Mouse (Mus musculus) bone marrow macrophage, adult 2 months (primary cell): ENCODE data around the gene Rnf19b. TPM values are rescaled to one million over a fixed set of nuclear protein-coding genes. Genes with fewer than 3 reads are reported as not detected.

Experiments
- H3K27ac ChIP-seq: 2 replicates; pipeline ENCODE4 v1.5.1; 2012; ENCODE audit warnings: low read depth, low read length; ENCODE audit not compliant: insufficient read depth
- H3K4me1 ChIP-seq: 2 replicates; pipeline ENCODE4 v1.6.1; 2012; ENCODE audit warnings: low read length; ENCODE audit not compliant: control insufficient read depth, insufficient read depth
- H3K4me3 ChIP-seq: 2 replicates; pipeline ENCODE4 v1.5.1; 2012; ENCODE audit warnings: mild to moderate bottlenecking, low read length, moderate library complexity; ENCODE audit not compliant: insufficient read depth
- CTCF ChIP-seq: IDR thresholded peaks from 2 replicates; pipeline ENCODE4 v1.5.1; 2012; ENCODE audit warnings: low read depth, mild to moderate bottlenecking, low read length, moderate library complexity
- POLR2A ChIP-seq: IDR thresholded peaks from 2 replicates; pipeline ENCODE4 v1.6.1; 2012; ENCODE audit warnings: mild to moderate bottlenecking, low read depth, low read length, borderline replicate concordance
- polyA plus RNA-seq: library from polyadenylated mRNA; stranded (reverse); fragments of >200 nt; gene quantifications from 2 replicates; pipeline ENCODE4 v1.2.4, GENCODE M21; 2012; ENCODE audit not compliant: missing spikeins, insufficient read depth, insufficient read length

Gene Rnf19b
- polyA plus RNA-seq, 1 experiment = 94.9 TPM

DNA sequence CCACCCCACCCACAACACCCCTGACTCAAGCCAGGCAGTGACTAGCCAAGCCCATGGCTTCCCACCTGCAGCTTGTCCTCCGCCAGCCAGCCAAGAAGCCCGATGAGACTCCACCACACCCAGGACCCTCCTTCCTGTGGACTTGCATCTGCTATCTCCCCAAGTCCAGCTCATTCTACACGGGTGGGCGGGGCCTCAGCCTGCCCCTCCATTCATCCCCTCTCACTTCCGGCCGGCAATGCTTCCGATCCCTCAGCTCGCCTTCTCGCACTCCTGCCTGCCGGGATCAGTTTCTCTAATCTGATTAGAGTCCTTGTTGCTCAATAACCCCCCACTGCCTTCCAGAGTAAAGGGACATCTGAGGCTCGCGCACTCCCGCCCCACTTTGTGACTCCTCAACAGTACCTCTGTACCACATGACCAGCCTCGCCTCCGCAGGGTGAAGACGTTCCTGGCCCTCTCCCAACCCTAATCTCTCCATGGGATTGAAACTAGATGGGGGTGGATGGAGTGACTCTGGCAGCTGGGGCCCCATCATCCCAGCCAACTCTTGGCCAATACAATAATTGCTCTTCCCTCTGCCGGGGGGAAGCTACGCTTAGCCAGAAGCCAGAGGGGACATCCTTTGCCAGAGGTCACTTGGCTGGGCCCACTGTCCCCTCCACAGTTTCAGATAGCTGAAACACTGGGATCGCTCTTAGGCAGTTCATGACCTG, 67.8 kb downstream of the Rnf19b start:
- no peak overlapping the region for H3K4me3 ChIP-seq
- TF ChIP-seq CTCF = no peak
- TF ChIP-seq POLR2A = no peak
- H3K27ac ChIP-seq = no peak overlapping the region
- H3K4me1 ChIP-seq = no peaks in the 10 kb centered on the region

DNA sequence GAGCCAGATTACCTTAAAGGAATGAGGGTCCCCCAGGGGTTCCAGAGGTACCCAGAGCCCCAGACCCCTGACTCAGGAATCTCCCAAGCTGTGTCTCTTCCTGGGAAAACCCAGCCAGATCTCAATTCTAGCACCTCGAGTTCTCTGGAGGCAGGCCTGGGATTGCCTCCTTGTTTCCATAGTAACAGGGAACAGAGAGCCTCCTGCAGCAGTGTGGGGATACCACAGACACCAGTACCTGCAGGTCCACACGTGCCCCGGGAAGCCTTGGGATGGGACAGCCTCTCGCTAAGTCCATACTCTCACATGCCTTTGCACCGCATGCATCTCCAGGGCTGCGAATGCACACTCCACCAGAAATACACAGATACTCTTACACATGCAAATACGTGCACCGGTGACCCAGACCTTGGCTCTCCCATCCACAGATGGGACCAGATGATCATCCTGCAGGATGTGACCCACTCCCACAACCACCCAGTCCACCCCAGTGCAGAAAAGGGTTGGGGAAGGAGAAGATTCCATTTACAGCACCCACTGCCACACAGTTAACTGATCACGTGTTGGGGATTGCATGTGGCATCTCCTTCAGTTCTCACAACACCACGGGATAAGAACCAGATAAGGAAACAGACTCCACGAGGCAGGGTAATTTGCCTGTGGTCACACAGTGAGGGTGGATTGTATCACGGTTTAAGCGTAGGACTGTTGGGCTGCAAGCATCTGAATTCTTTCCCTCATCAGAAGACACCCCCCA, 70.7 kb downstream of the Rnf19b start:
- Histone ChIP-seq H3K4me1 (no peaks in the 10 kb centered on the region), H3K27ac (no peak overlapping the region), H3K4me3 (no peak overlapping the region)
- TF ChIP-seq POLR2A = no peak
- no peak for TF ChIP-seq CTCF

DNA sequence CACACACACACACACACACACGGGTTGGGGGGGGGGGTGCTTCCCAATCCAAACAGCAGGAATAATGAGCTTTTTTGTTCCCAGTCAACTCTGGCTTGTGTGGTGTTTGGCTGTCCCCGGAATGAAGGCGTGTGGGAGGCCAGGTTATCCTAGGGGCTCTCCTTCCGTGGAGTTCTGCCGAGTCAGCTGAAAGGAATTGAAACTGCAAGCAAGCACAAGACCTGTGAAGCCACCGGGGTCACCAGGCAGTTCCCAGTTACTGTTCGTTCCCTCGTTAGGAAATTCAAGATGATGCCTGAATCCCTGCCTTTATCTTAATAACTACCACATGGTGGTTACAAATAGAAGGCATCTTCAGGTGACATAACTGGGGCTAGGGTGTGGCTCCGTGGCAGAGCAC, 71.3 kb downstream of the Rnf19b start:
- no peaks in the 10 kb centered on the region for H3K4me1 ChIP-seq

DNA sequence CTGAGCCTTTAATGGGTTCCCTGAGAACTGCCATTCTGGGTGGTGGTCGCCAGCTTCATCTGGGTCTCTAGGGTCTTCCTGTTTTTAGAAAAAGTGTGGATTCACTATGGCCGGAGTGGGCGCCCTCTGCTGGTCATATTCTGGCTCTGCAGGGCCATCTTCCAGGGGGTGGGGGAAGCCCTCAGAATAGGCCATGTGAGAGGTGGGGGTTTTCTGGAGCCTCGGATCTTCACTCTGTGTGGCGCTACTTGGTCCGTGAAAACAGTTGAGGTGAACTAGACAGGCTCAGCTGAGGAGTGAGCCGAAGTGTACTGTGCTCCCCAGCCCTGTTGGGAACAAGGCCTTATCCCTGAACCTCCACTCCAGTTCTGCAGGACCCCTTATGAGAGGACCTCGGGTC, 72.1 kb downstream of the Rnf19b start:
- Histone ChIP-seq H3K27ac (no peak overlapping the region), H3K4me1 (no peaks in the 10 kb centered on the region), H3K4me3 (no peak overlapping the region)
- TF ChIP-seq CTCF = peak; percentile 98
- no peak for TF ChIP-seq POLR2A

More for the DNA sequence above, 71.3 kb downstream of the Rnf19b start:
- TF ChIP-seq POLR2A = no peak
- TF ChIP-seq CTCF = no peak
- Histone ChIP-seq H3K4me3 (no peak overlapping the region), H3K27ac (no peak overlapping the region)

DNA sequence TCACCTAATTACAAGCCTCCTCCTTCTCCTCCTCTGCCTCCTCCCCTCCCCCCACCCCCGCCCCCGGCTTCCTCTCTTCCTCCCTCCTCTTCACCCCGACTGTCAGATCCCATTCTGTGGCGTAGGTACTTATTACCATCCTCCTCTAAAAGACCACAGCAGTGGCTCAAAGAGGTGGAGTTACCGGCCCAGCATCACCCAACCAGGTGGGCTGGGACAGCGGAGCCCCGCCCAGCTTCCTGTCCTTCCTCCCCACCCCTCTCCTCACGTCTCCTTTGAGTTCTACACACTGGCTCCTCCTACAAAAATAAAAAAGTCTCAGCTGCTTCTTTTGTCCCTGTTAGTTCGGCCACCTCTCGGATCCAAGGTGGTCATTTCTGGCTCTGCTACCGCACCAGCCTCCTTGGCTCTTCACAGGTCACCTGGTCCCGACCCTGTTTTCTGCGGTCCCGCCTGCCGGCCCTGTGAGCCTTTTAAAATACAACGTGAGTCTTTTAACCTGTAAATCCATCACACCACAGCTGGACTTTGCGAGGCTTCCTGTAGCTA, 72.8 kb downstream of the Rnf19b start:
- Histone ChIP-seq H3K4me1 (no peaks in the 10 kb centered on the region), H3K27ac (no peak overlapping the region), H3K4me3 (peak overlapping the region; percentile 17; the same call in 1 of the 2 replicates)
- TF ChIP-seq POLR2A (no peak), CTCF (no peak)

DNA sequence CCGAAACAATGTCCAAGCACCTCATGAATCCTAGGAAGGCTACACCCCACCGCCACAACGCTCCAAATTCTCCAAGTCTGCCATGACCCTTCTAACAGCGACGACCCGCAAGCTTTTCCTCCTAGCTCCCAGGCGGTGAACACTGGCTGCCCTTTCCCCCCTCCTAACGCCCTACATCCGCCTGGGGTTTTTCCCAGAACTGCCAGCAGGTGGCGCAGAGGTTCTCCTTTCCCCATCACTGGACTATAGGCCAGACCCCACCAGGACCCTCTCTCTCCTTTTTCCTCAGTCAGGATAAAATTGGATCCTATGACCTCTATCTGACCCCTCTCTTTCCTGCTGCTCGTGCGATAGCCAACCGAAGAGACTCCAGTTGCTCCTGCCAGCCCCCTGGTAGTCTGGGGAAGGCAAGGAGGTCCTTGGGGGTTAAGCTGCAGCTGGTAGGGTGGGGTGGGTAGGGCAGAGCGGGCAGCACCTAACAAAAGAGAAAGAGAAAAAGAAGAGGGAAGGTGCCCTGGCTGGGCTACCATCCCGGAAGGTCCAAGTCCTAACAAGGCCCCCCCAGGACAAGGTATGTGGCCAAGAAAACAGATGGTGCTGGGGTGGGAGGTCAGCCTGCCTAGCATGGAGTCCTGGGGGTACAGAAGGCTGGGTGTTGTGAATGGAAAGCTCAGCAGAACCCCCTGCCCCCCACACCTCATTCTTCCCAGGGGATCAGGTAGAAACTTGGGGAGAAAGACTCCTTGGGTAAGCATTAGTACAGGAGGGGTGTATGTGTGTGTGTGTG, 76.9 kb downstream of the Rnf19b start:
- no peaks in the 10 kb centered on the region for H3K4me1 ChIP-seq
- no peak overlapping the region for H3K4me3 ChIP-seq

More for the DNA sequence above, 76.9 kb downstream of the Rnf19b start:
- H3K27ac ChIP-seq = no peak overlapping the region
- TF ChIP-seq POLR2A (no peak), CTCF (peak; percentile 92)

Other genes with a start within 250 kb of the Rnf19b start
- 4.2 and 4.9 TPM in 2 replicates for gene Trim62, start 174.7 kb upstream of the Rnf19b start, polyA plus RNA-seq
- gene Azin2, start 95.8 kb upstream of the Rnf19b start, polyA plus RNA-seq = 1.8 and 2.6 TPM in 2 replicates
- gene Ak2, start 66.3 kb upstream of the Rnf19b start, polyA plus RNA-seq = 54.5 and 64.3 TPM in 2 replicates
- gene Tmem54, start 47.3 kb downstream of the Rnf19b start, polyA plus RNA-seq = not detected in 2 replicates
- gene Hpca, start 63.8 kb downstream of the Rnf19b start, polyA plus RNA-seq = not detected in 2 replicates
- not detected in 2 replicates for gene Fndc5, start 78.7 kb downstream of the Rnf19b start, polyA plus RNA-seq
- gene S100pbp, start 131.5 kb downstream of the Rnf19b start, polyA plus RNA-seq = 25.9 and 26.8 TPM in 2 replicates
- 18.0 and 21.7 TPM in 2 replicates for gene Yars, start 131.5 kb downstream of the Rnf19b start, polyA plus RNA-seq
- 5.0 and 6.3 TPM in 2 replicates for gene C77080, start 203.1 kb downstream of the Rnf19b start, polyA plus RNA-seq
- not detected in 2 replicates for gene Sync, start 229.3 kb downstream of the Rnf19b start, polyA plus RNA-seq